Mouse (Mus musculus) embryonic facial prominence, embryonic 11.5 days (tissue): ENCODE results near the gene Gtf2h4. TPM values are rescaled to one million over a fixed set of nuclear protein-coding genes. Genes with fewer than 3 reads are reported as not detected.

Source experiments
- ATAC-seq: fragments of 200-750 bp; cut with Nextera tagmentation; replicated peaks from 2 replicates; pipeline ENCODE4 v1.8.0; 2017; ENCODE audit warnings: low read depth; ENCODE audit not compliant: insufficient number of reproducible peaks, low FRiP score, low TSS enrichment
- DNase-seq: peaks from one replicate; pipeline ENCODE4 v3.0.0-alpha.2; 2015; ENCODE audit warnings: low spot score
- H3K27ac ChIP-seq: fragments of 300-500 bp; sonication (generic); replicated peaks from 2 replicates; pipeline ENCODE4 v1.5.1; 2014; ENCODE audit warnings: mild to moderate bottlenecking, low read depth, low read length, control low read depth
- H3K27me3 ChIP-seq: fragments of 300-500 bp; sonication (generic); 2 replicates; pipeline ENCODE4 v1.6.1; 2014; ENCODE audit warnings: mild to moderate bottlenecking, low read length, moderate library complexity, mixed read lengths; ENCODE audit not compliant: control insufficient read depth, insufficient read depth
- H3K36me3 ChIP-seq: fragments of 300-500 bp; sonication (generic); replicated peaks from 2 replicates; pipeline ENCODE4 v1.6.1; 2014; ENCODE audit warnings: low read depth, mild to moderate bottlenecking, low read length, moderate library complexity, mixed read lengths; ENCODE audit not compliant: control insufficient read depth, insufficient read depth
- H3K4me1 ChIP-seq: fragments of 300-500 bp; sonication (generic); 2 replicates; pipeline ENCODE4 v1.6.1; 2014; ENCODE audit warnings: low read length, mixed read lengths; ENCODE audit not compliant: control insufficient read depth, insufficient read depth
- H3K4me2 ChIP-seq: fragments of 300-500 bp; sonication (generic); 2 replicates; pipeline ENCODE4 v1.6.1; 2014; ENCODE audit warnings: low read depth, mild to moderate bottlenecking, control low read depth, low read length, moderate library complexity
- H3K4me3 ChIP-seq: fragments of 300-500 bp; sonication (generic); 2 replicates; pipeline ENCODE4 v1.5.1; 2014; ENCODE audit warnings: low read depth, low read length, control low read depth
- H3K9ac ChIP-seq: fragments of 300-500 bp; sonication (generic); replicated peaks from 2 replicates; pipeline ENCODE4 v1.6.1; 2014; ENCODE audit warnings: mild to moderate bottlenecking, control low read depth, low read length
- H3K9me3 ChIP-seq: fragments of 300-500 bp; sonication (generic); replicated peaks from 2 replicates; pipeline ENCODE4 v1.6.1; 2016; ENCODE audit warnings: mild to moderate bottlenecking, low read length, inconsistent platforms, mixed read lengths; ENCODE audit not compliant: control insufficient read depth
- WGBS: fragments of 180-500 bp; shearing (Covaris S2); extraction: QIAGEN DNeasy Blood & Tissue Kit; methylation state at CpG from one replicate; pipeline ENCODE4 v1.1.7; 2014; 5-methylcytosine and 5-hydroxymethylcytosine counted together
- polyA plus RNA-seq: library from polyadenylated mRNA; unstranded; fragments of >200 nt; fragmentation: Nextera tagmentation; extraction: Ambion mirVana; gene quantifications from 2 replicates; pipeline ENCODE4 v1.2.1, GENCODE M21; 2014

The Gtf2h4 gene
- polyA plus RNA-seq, 1 experiment from 2014 or later = 43.3 TPM

DNA sequence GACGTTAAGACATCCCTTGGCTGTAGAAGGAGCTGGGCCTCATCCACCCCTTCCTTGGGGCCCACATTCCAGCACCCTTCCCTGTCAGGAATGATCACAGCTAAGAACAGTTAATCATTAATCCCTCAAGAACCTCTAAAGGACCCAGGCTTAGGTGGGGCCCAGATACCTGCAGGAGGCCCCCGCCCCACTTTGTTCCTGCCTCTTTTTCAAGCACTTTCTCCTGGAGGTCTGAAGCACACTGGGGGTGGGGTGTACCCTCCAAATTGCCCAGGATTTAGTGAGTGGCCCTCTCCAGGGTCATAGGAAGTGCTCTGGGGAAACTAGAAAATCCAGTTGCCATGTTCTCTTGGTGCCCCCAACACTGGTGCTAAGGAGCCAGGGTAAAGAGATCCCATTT lies 24.1 kb downstream of the Gtf2h4 start:
- Histone ChIP-seq H3K36me3 (no peaks in the 10 kb centered on the region), H3K4me3 (no peak overlapping the region), H3K27me3 (no peaks in the 10 kb centered on the region), H3K27ac (no peak overlapping the region), H3K4me1 (no peaks in the 10 kb centered on the region), H3K9me3 (no peaks in the 10 kb centered on the region), H3K9ac (no peak overlapping the region), H3K4me2 (no peak overlapping the region)
- ATAC-seq (no peak), DNase-seq (no peak)
- 78% methylated on average over 2 of the region's 2 CpGs for WGBS

DNA sequence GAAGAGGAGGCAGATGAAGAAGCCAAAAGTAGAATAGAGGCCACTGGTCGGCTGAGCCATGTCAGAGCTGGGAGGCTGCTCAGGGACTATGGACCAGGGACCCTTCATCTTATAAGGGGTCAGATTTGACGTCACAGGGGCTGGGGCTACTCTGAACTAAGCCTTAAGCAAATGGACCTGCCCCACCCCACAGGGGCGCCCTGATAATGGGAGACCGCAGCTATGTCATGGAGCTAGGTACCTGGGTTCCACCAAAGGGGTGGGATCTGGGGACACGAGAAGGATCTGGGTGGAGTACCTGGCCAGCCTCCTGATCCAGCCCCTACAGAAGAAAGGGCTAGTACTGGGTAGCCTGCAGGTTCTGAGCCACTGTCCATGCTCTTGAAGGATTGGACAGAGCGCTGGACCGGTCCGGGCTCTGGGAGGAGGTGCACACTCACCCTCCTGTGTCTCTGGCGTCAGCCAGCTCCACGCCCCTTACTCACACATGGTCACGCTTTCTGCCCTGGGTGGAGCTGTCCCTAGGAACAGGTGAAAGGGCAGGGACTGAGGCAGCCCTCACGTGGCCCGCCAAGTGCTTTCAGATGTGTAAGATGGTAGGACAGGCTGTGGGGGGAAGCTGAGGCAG lies 29.8 kb downstream of the Gtf2h4 start, which contains the start of gene Mucl3:
Gene Mucl3, minus strand, starts transcription at position 87 of the 628 bp plus-strand sequence.
- Histone ChIP-seq H3K4me2 (no peak within 1 kb of the TSS), H3K36me3 (no peaks in the 10 kb centered on the region), H3K27ac (no peak within 1 kb of the TSS), H3K9ac (no peak within 1 kb of the TSS), H3K4me1 (no peaks in the 10 kb centered on the region), H3K27me3 (no peaks in the 10 kb centered on the region), H3K9me3 (no peaks in the 10 kb centered on the region), H3K4me3 (no peak within 1 kb of the TSS)
- WGBS = 79% methylated on average over 13 of the region's 13 CpGs
- DNase-seq (no peak), ATAC-seq (no peak)

DNA sequence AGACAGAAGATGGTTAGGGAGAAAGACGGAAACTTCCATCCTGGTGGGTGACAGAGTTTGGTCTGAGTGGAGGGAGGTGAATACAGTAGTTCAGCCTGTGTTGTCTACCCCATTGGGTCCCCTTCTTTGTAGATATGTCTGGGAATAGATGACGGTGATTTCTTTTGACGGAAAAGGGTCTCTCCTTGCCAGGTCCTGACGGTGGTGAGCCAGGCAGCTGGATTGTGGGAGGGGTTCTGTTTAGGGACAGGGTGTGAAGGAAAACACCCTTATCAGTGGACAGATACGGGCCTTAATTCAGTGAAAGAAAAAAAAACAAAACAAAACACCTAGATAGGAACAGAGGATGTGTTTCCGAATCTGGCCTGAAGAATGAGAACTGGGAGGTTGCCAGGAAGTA lies 34.2 kb downstream of the Gtf2h4 start:
- no peaks in the 10 kb centered on the region for H3K9me3 ChIP-seq
- 89% methylated on average over 6 of the region's 6 CpGs for WGBS
- DNase-seq = no peak
- no peak overlapping the region for H3K4me2 ChIP-seq
- H3K36me3 ChIP-seq = no peaks in the 10 kb centered on the region
- no peak overlapping the region for H3K27ac ChIP-seq
- H3K4me3 ChIP-seq = no peak overlapping the region
- peaks cover 3% of the 10 kb centered on the region; the same call in 1 of the 2 replicates for H3K27me3 ChIP-seq
- no peak for ATAC-seq
- H3K4me1 ChIP-seq = no peaks in the 10 kb centered on the region
- no peak overlapping the region for H3K9ac ChIP-seq

DNA sequence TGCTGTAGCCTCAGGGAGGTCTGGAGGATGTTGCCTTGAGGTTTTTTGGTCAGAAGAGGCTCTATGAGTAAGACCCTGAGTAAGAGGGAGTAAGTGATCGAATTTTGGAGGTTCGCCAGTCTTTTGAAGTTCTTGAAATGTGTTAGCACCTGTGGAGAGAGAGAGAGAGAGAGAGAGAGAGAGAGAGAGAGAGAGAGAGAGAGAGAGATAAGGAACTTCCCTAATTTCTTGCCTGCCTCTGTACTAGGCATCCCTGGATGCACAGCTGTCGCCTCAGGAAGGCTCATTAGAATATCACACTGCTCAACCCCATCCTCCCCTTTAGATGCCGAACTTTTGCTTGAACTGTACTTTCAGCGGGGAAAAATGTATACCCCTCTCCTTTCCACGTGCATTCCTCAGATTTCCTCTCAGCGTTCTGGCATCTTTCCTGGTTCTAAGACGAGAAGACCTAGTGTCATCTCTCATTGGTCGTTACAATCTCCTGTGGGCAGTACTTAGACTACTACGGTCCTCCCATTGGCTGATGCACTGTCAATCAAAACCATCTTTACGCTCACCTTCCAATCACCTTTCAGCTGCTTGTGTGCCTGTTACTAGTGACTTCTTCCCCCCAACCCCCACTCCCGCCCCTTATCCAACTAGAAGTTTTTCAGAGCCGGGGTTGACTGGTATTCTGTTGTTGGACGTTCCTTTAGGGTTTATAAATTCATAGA lies 34.9 kb downstream of the Gtf2h4 start:
- Histone ChIP-seq H3K9ac (no peak overlapping the region), H3K4me2 (0 out of 2 replicates have a peak overlapping the region, but pooled peaks have one; percentile 19), H3K4me1 (no peaks in the 10 kb centered on the region), H3K27me3 (peaks cover 3% of the 10 kb centered on the region; the same call in 1 of the 2 replicates), H3K9me3 (no peaks in the 10 kb centered on the region), H3K36me3 (no peaks in the 10 kb centered on the region), H3K27ac (no peak overlapping the region), H3K4me3 (no peak overlapping the region)
- ATAC-seq (peak; percentile 70; the same call in 1 of the 2 replicates), DNase-seq (peak; percentile 81)
- 28% methylated on average over 14 of the region's 14 CpGs for WGBS

DNA sequence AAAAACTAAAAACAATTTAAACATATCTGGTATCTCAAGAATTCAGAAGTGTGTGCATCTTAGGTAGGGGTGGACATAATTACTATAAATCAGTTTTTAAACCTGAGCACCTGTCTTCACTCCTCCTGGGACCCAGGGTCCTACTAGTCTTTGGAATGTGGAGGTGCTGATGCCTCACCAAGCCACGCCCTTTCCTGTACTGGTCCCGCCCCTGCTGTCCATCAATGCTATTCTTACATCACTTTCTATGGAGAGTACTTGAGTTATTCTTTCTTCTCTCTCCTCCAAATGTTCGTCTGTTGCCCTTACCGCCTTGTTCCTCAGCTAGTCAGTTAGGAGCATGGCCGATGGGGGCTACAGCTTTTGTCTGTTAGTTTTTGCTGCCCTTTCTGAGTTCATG lies 37.2 kb downstream of the Gtf2h4 start:
- DNase-seq = peak; percentile 28
- 36% methylated on average over 5 of the region's 5 CpGs for WGBS
- ATAC-seq = no peak
- peaks cover 3% of the 10 kb centered on the region; the same call in 1 of the 2 replicates for H3K27me3 ChIP-seq
- no peak overlapping the region for H3K4me2 ChIP-seq
- no peak overlapping the region for H3K27ac ChIP-seq
- no peak overlapping the region for H3K9ac ChIP-seq
- no peaks in the 10 kb centered on the region for H3K36me3 ChIP-seq
- H3K4me3 ChIP-seq = no peak overlapping the region
- no peaks in the 10 kb centered on the region for H3K9me3 ChIP-seq
- no peaks in the 10 kb centered on the region for H3K4me1 ChIP-seq

DNA sequence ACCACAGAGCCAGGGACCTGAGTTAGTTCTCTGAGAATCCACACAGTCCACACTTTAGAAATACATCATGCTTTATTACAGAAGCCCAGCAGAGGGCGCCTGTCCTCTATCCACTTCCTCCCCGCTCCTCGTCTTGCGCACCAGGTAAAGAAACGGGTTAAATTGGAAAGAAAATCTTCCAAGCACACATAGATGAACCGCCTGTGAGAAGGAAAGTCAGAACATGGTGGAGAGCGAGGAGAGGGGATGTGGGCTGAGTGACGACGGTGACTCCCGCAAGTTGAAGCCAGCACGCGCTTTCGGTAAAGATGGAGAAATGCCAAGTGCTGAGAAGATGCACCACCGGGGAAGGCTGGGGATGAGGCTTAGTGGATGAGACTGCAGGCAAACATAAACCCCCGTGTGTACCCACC lies 37.8 kb downstream of the Gtf2h4 start:
- peak overlapping the region; percentile 21 for H3K4me3 ChIP-seq
- H3K9me3 ChIP-seq = no peaks in the 10 kb centered on the region
- H3K9ac ChIP-seq = no peak overlapping the region; the same call in 1 of the 2 replicates
- WGBS = 3% methylated on average over 15 of the region's 15 CpGs
- H3K27me3 ChIP-seq = peaks cover 3% of the 10 kb centered on the region; the same call in 1 of the 2 replicates
- no peak for ATAC-seq
- H3K4me2 ChIP-seq = peak overlapping the region; percentile 52
- no peak overlapping the region for H3K27ac ChIP-seq
- peak; percentile 85 for DNase-seq
- H3K36me3 ChIP-seq = no peaks in the 10 kb centered on the region
- no peaks in the 10 kb centered on the region for H3K4me1 ChIP-seq

DNA sequence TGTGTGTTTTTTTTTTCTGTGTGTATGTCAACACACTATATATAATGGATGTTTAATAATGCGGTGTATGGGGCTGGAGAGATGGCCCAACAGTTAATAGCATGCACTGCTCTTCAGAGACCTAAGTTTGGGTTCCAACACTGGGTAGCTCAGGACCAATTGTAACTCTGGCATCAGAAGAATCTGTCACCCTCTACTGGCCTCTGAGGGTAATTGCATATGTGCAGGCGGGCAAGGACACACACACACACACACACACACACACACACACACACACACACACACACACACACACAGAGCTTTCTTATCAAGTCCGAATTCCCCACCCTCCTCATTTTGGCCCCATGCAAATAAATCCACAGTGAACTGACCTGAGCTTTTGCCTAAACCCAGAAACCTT lies 38.3 kb downstream of the Gtf2h4 start:
- H3K9ac ChIP-seq = no peak overlapping the region
- ATAC-seq (no peak), DNase-seq (no peak)
- 71% methylated on average over 3 of the region's 3 CpGs for WGBS
- no peak overlapping the region for H3K4me3 ChIP-seq
- no peaks in the 10 kb centered on the region for H3K4me1 ChIP-seq
- no peak overlapping the region for H3K27ac ChIP-seq
- no peak overlapping the region for H3K4me2 ChIP-seq
- no peaks in the 10 kb centered on the region for H3K36me3 ChIP-seq
- H3K27me3 ChIP-seq = peaks cover 3% of the 10 kb centered on the region; the same call in 1 of the 2 replicates
- no peaks in the 10 kb centered on the region for H3K9me3 ChIP-seq

DNA sequence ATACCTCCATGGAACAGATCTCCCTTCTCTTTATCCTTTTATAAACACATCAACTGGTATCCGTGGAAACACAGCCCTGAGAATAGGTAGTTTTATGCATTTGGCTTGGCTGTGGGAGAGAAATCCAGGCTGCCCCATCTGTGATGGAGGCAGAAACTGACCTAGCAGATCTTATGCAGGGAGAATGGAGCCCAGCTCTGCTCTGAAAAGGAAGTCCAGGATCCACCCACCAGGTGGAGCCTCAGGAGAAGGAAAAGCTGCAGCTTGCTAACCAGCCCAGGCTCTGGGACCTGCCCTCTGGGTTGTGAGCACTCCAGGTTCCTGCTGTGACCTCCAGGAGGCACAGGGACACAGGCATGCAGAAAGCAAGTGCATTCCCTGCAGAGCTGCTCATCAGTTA lies 39.5 kb downstream of the Gtf2h4 start:
- Histone ChIP-seq H3K4me1 (no peaks in the 10 kb centered on the region), H3K27me3 (peaks cover 3% of the 10 kb centered on the region; the same call in 1 of the 2 replicates), H3K27ac (no peak overlapping the region), H3K9me3 (no peaks in the 10 kb centered on the region), H3K36me3 (no peaks in the 10 kb centered on the region), H3K4me2 (no peak overlapping the region), H3K4me3 (no peak overlapping the region), H3K9ac (no peak overlapping the region)
- ATAC-seq (0 out of 2 replicates have a peak, but pooled peaks have one; percentile 25), DNase-seq (peak; percentile 53)
- 15% methylated on average over 1 of the region's 1 CpGs for WGBS
